Mouse (Mus musculus) right cerebral cortex, postnatal 4 days (tissue): ENCODE results near the gene Creb5.

ENCODE experiments used
- DNase-seq: peaks from one replicate; pipeline ENCODE4 v3.0.0-alpha.2; 2022

Creb5 gene

GRCm38 (mm10) chr6:53652691-53653090 lies 365.6 kb downstream of the Creb5 start:
- DNase-seq, result no peak

- DNase-seq, result no peak
Measured at GRCm38 (mm10) chr6:53653706-53654360, 366.8 kb downstream of the Creb5 start.

- no peak for DNase-seq
Measured at GRCm38 (mm10) chr6:53654361-53654824, 367.3 kb downstream of the Creb5 start.

GRCm38 (mm10) chr6:53656466-53656865 lies 369.4 kb downstream of the Creb5 start:
- no peak for DNase-seq

GRCm38 (mm10) chr6:53657483-53657882 lies 370.4 kb downstream of the Creb5 start:
- no peak for DNase-seq

GRCm38 (mm10) chr6:53662858-53663833 lies 376.1 kb downstream of the Creb5 start:
- DNase-seq, result peak; percentile 44

GRCm38 (mm10) chr6:53664759-53665158 lies 377.7 kb downstream of the Creb5 start:
- no peak for DNase-seq

GRCm38 (mm10) chr6:53666503-53666902 lies 379.4 kb downstream of the Creb5 start:
- DNase-seq, result no peak

GRCm38 (mm10) chr6:53678307-53678706 lies 391.2 kb downstream of the Creb5 start:
- DNase-seq, result no peak

GRCm38 (mm10) chr6:53680046-53680445 lies 393.0 kb downstream of the Creb5 start:
- no peak for DNase-seq

- DNase-seq, result no peak
Measured at GRCm38 (mm10) chr6:53684416-53684815, 397.3 kb downstream of the Creb5 start.

GRCm38 (mm10) chr6:53685323-53685722 lies 398.3 kb downstream of the Creb5 start:
- no peak for DNase-seq

- no peak for DNase-seq
Measured at GRCm38 (mm10) chr6:53688762-53689477, 401.9 kb downstream of the Creb5 start.

GRCm38 (mm10) chr6:53691006-53691405 lies 403.9 kb downstream of the Creb5 start:
- no peak for DNase-seq

- peak; percentile 26 for DNase-seq
Measured at GRCm38 (mm10) chr6:53695216-53695615, 408.1 kb downstream of the Creb5 start.

GRCm38 (mm10) chr6:53696471-53696870 lies 409.4 kb downstream of the Creb5 start:
- DNase-seq, result no peak

GRCm38 (mm10) chr6:53696921-53697320 lies 409.9 kb downstream of the Creb5 start:
- DNase-seq, result peak; percentile 64

GRCm38 (mm10) chr6:53698128-53698749 lies 411.2 kb downstream of the Creb5 start:
- no peak for DNase-seq

GRCm38 (mm10) chr6:53704440-53704839 lies 417.4 kb downstream of the Creb5 start:
- DNase-seq, result no peak

GRCm38 (mm10) chr6:53706604-53707330 lies 419.7 kb downstream of the Creb5 start:
- DNase-seq, result no peak

GRCm38 (mm10) chr6:53707795-53708194 lies 420.7 kb downstream of the Creb5 start:
- no peak for DNase-seq
